Mouse (Mus musculus): ENCODE results near the gene Gm7544.
A peak's percentile ranks its signal among the peaks of the same experiment; 100 is the strongest.
"Not testable (repeated sequence)": the region's sequence is repeated elsewhere in the genome, so short reads cannot be mapped to it uniquely, and the experiment has no call there.

The Gm7544 gene

GRCm38 (mm10) chr1:82955913-82956312, at the start of gene Gm7544:
Gene Gm7544, minus strand, starts transcription at chr1:82956013.
- DNase-seq (ENCODE audit: low spot score in 2 of 2): not testable (repeated sequence)

- not testable (repeated sequence) for DNase-seq (ENCODE audit: low spot score in 2 of 2)
These were observed 44.5 kb upstream of the Gm7544 start, which contains the start of gene Gm47959 for GRCm38 (mm10) chr1:83000306-83000705. Gene Gm47959, plus strand, starts transcription at chr1:83000548.

- no peak for DNase-seq (ENCODE audit: low spot score in 2 of 2)
These were observed 38.1 kb upstream of the Gm7544 start for GRCm38 (mm10) chr1:82993947-82994346.

- DNase-seq (ENCODE audit: low spot score in 2 of 2): no peak
These were observed 36.3 kb upstream of the Gm7544 start for GRCm38 (mm10) chr1:82992093-82992492.

GRCm38 (mm10) chr1:82991596-82991995, 35.8 kb upstream of the Gm7544 start:
- DNase-seq (ENCODE audit: low spot score in 2 of 2): no peak

GRCm38 (mm10) chr1:82991062-82991461, 35.2 kb upstream of the Gm7544 start:
- no peak for DNase-seq (ENCODE audit: low spot score in 2 of 2)

- peak; percentile 8 to 22 for DNase-seq (ENCODE audit: low spot score in 2 of 2)
These were observed 31.9 kb upstream of the Gm7544 start for GRCm38 (mm10) chr1:82987530-82988198.

GRCm38 (mm10) chr1:82986738-82987137, 30.9 kb upstream of the Gm7544 start:
- DNase-seq (ENCODE audit: low spot score in 2 of 2): no peak

- no peak for DNase-seq (ENCODE audit: low spot score in 2 of 2)
These were observed 22.0 kb upstream of the Gm7544 start for GRCm38 (mm10) chr1:82977840-82978239.

GRCm38 (mm10) chr1:82975750-82976149, 19.9 kb upstream of the Gm7544 start:
- DNase-seq (ENCODE audit: low spot score in 2 of 2): peak; percentile 8 to 32

GRCm38 (mm10) chr1:82974342-82974741, 18.5 kb upstream of the Gm7544 start:
- DNase-seq (ENCODE audit: low spot score in 2 of 2): no peak

GRCm38 (mm10) chr1:82973901-82974300, 18.1 kb upstream of the Gm7544 start:
- peak; percentile 2 to 10 for DNase-seq (ENCODE audit: low spot score in 2 of 2)

- DNase-seq (ENCODE audit: low spot score in 2 of 2): no peak
These were observed 17.4 kb upstream of the Gm7544 start for GRCm38 (mm10) chr1:82973244-82973643.

GRCm38 (mm10) chr1:82972046-82972445, 16.2 kb upstream of the Gm7544 start:
- DNase-seq (ENCODE audit: low spot score in 2 of 2): no peak

GRCm38 (mm10) chr1:82966413-82966812, 10.6 kb upstream of the Gm7544 start:
- no peak for DNase-seq (ENCODE audit: low spot score in 2 of 2)

- no peak for DNase-seq (ENCODE audit: low spot score in 2 of 2)
These were observed 4.1 kb upstream of the Gm7544 start, which contains the start of gene Gm47955 for GRCm38 (mm10) chr1:82959870-82960385. Gene Gm47955, plus strand, starts transcription at chr1:82960286.

GRCm38 (mm10) chr1:82948601-82949000, 7.2 kb downstream of the Gm7544 start:
- DNase-seq (ENCODE audit: low spot score in 2 of 2): no peak

- not testable (repeated sequence) for DNase-seq (ENCODE audit: low spot score in 2 of 2)
These were observed 9.8 kb downstream of the Gm7544 start for GRCm38 (mm10) chr1:82946029-82946428.

- not testable (repeated sequence) for DNase-seq (ENCODE audit: low spot score in 2 of 2)
These were observed 12.5 kb downstream of the Gm7544 start, which contains the start of gene A030003K21Rik for GRCm38 (mm10) chr1:82943295-82943694. Gene A030003K21Rik, minus strand, starts transcription at chr1:82943388.

- DNase-seq (ENCODE audit: low spot score in 2 of 2): not testable (repeated sequence)
These were observed 13.3 kb downstream of the Gm7544 start for GRCm38 (mm10) chr1:82942505-82942904.

GRCm38 (mm10) chr1:82938666-82939065, 17.1 kb downstream of the Gm7544 start:
- no peak for DNase-seq (ENCODE audit: low spot score in 2 of 2)

GRCm38 (mm10) chr1:82931326-82931725, 24.5 kb downstream of the Gm7544 start, which contains the start of gene Gm6217:
Gene Gm6217, minus strand, starts transcription at chr1:82931399.
- not testable (repeated sequence) for DNase-seq (ENCODE audit: low spot score in 2 of 2)

- not testable (repeated sequence) for DNase-seq (ENCODE audit: low spot score in 2 of 2)
These were observed 25.3 kb downstream of the Gm7544 start for GRCm38 (mm10) chr1:82930558-82930957.

All from spleen, postnatal 36 days (tissue).